10 mouse cellular contexts compared by ENCODE assay signal in genomic region chr10:68842023-68842735, GRCm38 (mm10).
DNase-seq lines count a peak whose midpoint lies in the region; ATAC-seq and TF ChIP-seq lines count a peak whose summit lies in the region.
"Had no signal": no experiment of that assay in that cellular context is flagged by ENCODE, and none has a peak within 500 bp of the region (broad histone marks: within the 10 kb centered on the region; RNA-seq: fewer than 3 reads in every experiment).

No protein-coding gene starts in this region.

- TF ChIP-seq EP300 in heart, adult 2 months (IDR thresholded peaks at IDR 0.05; ENCODE audit: insufficient read depth, low read depth, low read length) = peak; percentile 43; the same call in 1 of the 2 replicates

- intact Hi-C loops in heart, adult 2 months (cut with DNase I) = loop anchor here (2.0 to 10.0 kb wide), 2 partner anchors 45 to 63 kb away; no protein-coding TSS in a partner anchor
- intact Hi-C loops in left cerebral cortex, postnatal 36 days (cut with DNase I) = no loop called here

- ATAC-seq in embryonic facial prominence, embryonic 13.5 days (ENCODE audit: insufficient number of reproducible peaks, insufficient read depth, low FRiP score, low TSS enrichment, low read depth) = no peak
- no peak for ATAC-seq in kidney, embryonic 15.5 days (replicated peaks; ENCODE audit: low FRiP score)
- no peak for ATAC-seq in intestine, embryonic 16.5 days

- no peaks in the 10 kb centered on the region for H3K27me3 ChIP-seq in embryonic facial prominence, embryonic 13.5 days
- no peaks in the 10 kb centered on the region for H3K27me3 ChIP-seq in embryonic facial prominence, embryonic 10.5 days (replicated peaks; ENCODE audit: low read depth, poor library complexity, severe bottlenecking)
- no peaks in the 10 kb centered on the region for H3K27me3 ChIP-seq in heart, adult 2 months (ENCODE audit: control insufficient read depth, insufficient read depth, low read length)
- no peaks in the 10 kb centered on the region for H3K27me3 ChIP-seq in kidney, embryonic 15.5 days
- H3K27me3 ChIP-seq in intestine, embryonic 16.5 days (replicated peaks; ENCODE audit: control insufficient read depth, insufficient read depth, low read length) = no peaks in the 10 kb centered on the region
- H3K27me3 ChIP-seq: neural tube, embryonic 12.5 days had no signal

- TF ChIP-seq POLR2A in heart, adult 2 months (IDR thresholded peaks at IDR 0.05; ENCODE audit: insufficient read depth, low read depth, low read length) = no peak

- 0 out of 2 replicates have a peak, but pooled peaks cover 4% of the 10 kb centered on the region for H3K4me1 ChIP-seq in embryonic facial prominence, embryonic 13.5 days
- no peaks in the 10 kb centered on the region for H3K4me1 ChIP-seq in embryonic facial prominence, embryonic 10.5 days
- peaks cover 5% of the 10 kb centered on the region for H3K4me1 ChIP-seq in heart, adult 2 months (ENCODE audit: control insufficient read depth, insufficient read depth, low read length)
- H3K4me1 ChIP-seq in kidney, embryonic 15.5 days = no peaks in the 10 kb centered on the region
- H3K4me1 ChIP-seq in intestine, embryonic 16.5 days (ENCODE audit: control insufficient read depth, insufficient read depth, low read length) = no peaks in the 10 kb centered on the region
- H3K4me1 ChIP-seq: neural tube, embryonic 12.5 days had no signal

- TF ChIP-seq CTCF in heart, adult 2 months (IDR thresholded peaks at IDR 0.05) = no peak

- no peak for DNase-seq in embryonic facial prominence, embryonic 10.5 days (ENCODE audit: low spot score)
- DNase-seq in heart, adult 2 months = peak; percentile 35 to 43
- no peak for DNase-seq in natural killer cell, adult 2 months (ENCODE audit: low spot score in 2 of 2)
- no peak for DNase-seq in left cerebral cortex, postnatal 36 days (ENCODE audit: low spot score in 2 of 2)

- no peak overlapping the region for H3K9ac ChIP-seq in embryonic facial prominence, embryonic 13.5 days
- H3K9ac ChIP-seq in heart, adult 2 months (ENCODE audit: low read depth, low read length) = peak overlapping the region; percentile 41
- H3K9ac ChIP-seq in kidney, embryonic 15.5 days = no peak overlapping the region
- no peak overlapping the region for H3K9ac ChIP-seq in intestine, embryonic 16.5 days (ENCODE audit: low read depth, low read length)
- H3K9ac ChIP-seq: neural tube, embryonic 12.5 days had no signal

- 48% methylated on average over 13 of the region's 13 CpGs for WGBS in embryonic facial prominence, embryonic 13.5 days
- 68% methylated on average over 13 of the region's 13 CpGs for WGBS in embryonic facial prominence, embryonic 10.5 days
- 11% methylated on average over 13 of the region's 13 CpGs for WGBS in heart, adult 2 months
- 61% methylated on average over 13 of the region's 13 CpGs for WGBS in kidney, embryonic 15.5 days
- 17% methylated on average over 13 of the region's 13 CpGs for WGBS in macrophage (ENCODE audit: missing documents)
- 55% methylated on average over 13 of the region's 13 CpGs for WGBS in intestine, embryonic 16.5 days

- no peaks in the 10 kb centered on the region for H3K79me2 ChIP-seq in heart, adult 2 months (replicated peaks; ENCODE audit: control insufficient read depth, insufficient read depth, low read length)
- H3K79me2 ChIP-seq in macrophage (ENCODE audit: inconsistent target) = no peaks in the 10 kb centered on the region

- no peak overlapping the region for H3K4me3 ChIP-seq in embryonic facial prominence, embryonic 13.5 days
- no peak overlapping the region for H3K4me3 ChIP-seq in embryonic facial prominence, embryonic 10.5 days
- peak overlapping the region; percentile 21; the same call in 1 of the 2 replicates for H3K4me3 ChIP-seq in heart, adult 2 months
- no peak overlapping the region for H3K4me3 ChIP-seq in kidney, embryonic 15.5 days (replicated peaks)
- H3K4me3 ChIP-seq in macrophage (ENCODE audit: inconsistent target) = no peak overlapping the region
- no peak overlapping the region for H3K4me3 ChIP-seq in intestine, embryonic 16.5 days (ENCODE audit: low read length)
- H3K4me3 ChIP-seq: left cerebral cortex, adult 2 months; neural tube, embryonic 12.5 days had no signal

- no peak overlapping the region for H3K4me2 ChIP-seq in embryonic facial prominence, embryonic 13.5 days
- no peak overlapping the region for H3K4me2 ChIP-seq in kidney, embryonic 15.5 days
- no peak overlapping the region for H3K4me2 ChIP-seq in intestine, embryonic 16.5 days (ENCODE audit: low read depth, low read length)
- H3K4me2 ChIP-seq: neural tube, embryonic 12.5 days had no signal

- no peaks in the 10 kb centered on the region; the same call in 1 of the 2 replicates for H3K9me3 ChIP-seq in embryonic facial prominence, embryonic 13.5 days
- H3K9me3 ChIP-seq in embryonic facial prominence, embryonic 10.5 days = 0 out of 2 replicates have a peak, but pooled peaks cover 3% of the 10 kb centered on the region
- H3K9me3 ChIP-seq in kidney, embryonic 15.5 days (replicated peaks) = no peaks in the 10 kb centered on the region
- no peaks in the 10 kb centered on the region for H3K9me3 ChIP-seq in intestine, embryonic 16.5 days (ENCODE audit: control insufficient read depth, low read length)
- H3K9me3 ChIP-seq: neural tube, embryonic 12.5 days had no signal

- H3K27ac ChIP-seq in embryonic facial prominence, embryonic 13.5 days = 0 out of 2 replicates have a peak overlapping the region, but pooled peaks have one; percentile 2
- H3K27ac ChIP-seq in embryonic facial prominence, embryonic 10.5 days (replicated peaks) = no peak overlapping the region
- H3K27ac ChIP-seq in heart, adult 2 months = peak overlapping the region; percentile 51
- peak overlapping the region; percentile 24; the same call in 1 of the 2 replicates for H3K27ac ChIP-seq in kidney, embryonic 15.5 days
- H3K27ac ChIP-seq in macrophage = peak overlapping the region; percentile 51
- no peak overlapping the region for H3K27ac ChIP-seq in intestine, embryonic 16.5 days (ENCODE audit: low read length)
- H3K27ac ChIP-seq: left cerebral cortex, adult 2 months; neural tube, embryonic 12.5 days had no signal

- no peaks in the 10 kb centered on the region for H3K36me3 ChIP-seq in embryonic facial prominence, embryonic 13.5 days
- no peaks in the 10 kb centered on the region for H3K36me3 ChIP-seq in embryonic facial prominence, embryonic 10.5 days (replicated peaks)
- peaks cover 11% of the 10 kb centered on the region for H3K36me3 ChIP-seq in heart, adult 2 months (ENCODE audit: control insufficient read depth, insufficient read depth, low read length)
- no peaks in the 10 kb centered on the region for H3K36me3 ChIP-seq in kidney, embryonic 15.5 days
- H3K36me3 ChIP-seq in macrophage (ENCODE audit: inconsistent target) = no peaks in the 10 kb centered on the region
- no peaks in the 10 kb centered on the region for H3K36me3 ChIP-seq in intestine, embryonic 16.5 days (ENCODE audit: control insufficient read depth, insufficient read depth, low read length)
- H3K36me3 ChIP-seq: neural tube, embryonic 12.5 days had no signal

Comparison
In these comparisons a context has a peak if more than half of its experiments do, and no peak if none do; other contexts are left out.
1. H3K27ac ChIP-seq: peak in embryonic facial prominence, embryonic 13.5 days (single experiment), heart, adult 2 months (single experiment), kidney, embryonic 15.5 days (single experiment) and macrophage (single experiment); none in embryonic facial prominence, embryonic 10.5 days (single experiment) and intestine, embryonic 16.5 days (single experiment).
2. DNase-seq: peak in heart, adult 2 months (2 of 2); none in embryonic facial prominence, embryonic 10.5 days (single experiment), natural killer cell, adult 2 months (0 of 2) and left cerebral cortex, postnatal 36 days (0 of 2).